ENCODE assay signal across 27 mouse cellular contexts in the genomic region with DNA sequence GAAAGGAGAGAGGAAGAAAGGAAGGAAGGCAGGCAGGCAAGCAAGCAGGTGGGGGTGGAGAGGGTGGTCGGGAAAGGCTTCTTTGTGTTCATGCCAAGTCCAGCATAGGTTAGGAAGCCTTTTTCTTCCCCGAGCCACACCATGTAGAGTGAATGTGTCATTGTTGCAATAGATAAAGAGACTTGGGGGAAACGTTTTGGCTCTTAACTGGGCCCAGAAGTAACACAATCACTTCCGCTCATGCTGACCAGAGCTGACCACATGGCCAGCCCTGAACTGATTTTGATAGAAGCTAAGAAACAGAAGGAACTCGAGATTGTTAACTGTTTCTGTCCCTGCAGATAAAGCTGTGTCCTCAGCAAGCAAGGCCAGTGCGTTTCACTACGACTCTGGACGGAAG. TPM values are rescaled to one million over a fixed set of nuclear protein-coding genes. Genes with fewer than 3 reads are reported as not detected.
DNase-seq lines count a peak whose midpoint lies in the region; ATAC-seq and TF ChIP-seq lines count a peak whose summit lies in the region.
"Had no signal": no experiment of that assay in that cellular context is flagged by ENCODE, and none has a peak within 500 bp of the region (broad histone marks: within the 10 kb centered on the region; RNA-seq: fewer than 3 reads in every experiment).

No protein-coding gene starts in this region.

- no peaks in the 10 kb centered on the region for H3K27me3 ChIP-seq in heart, embryonic 12.5 days (replicated peaks)
- no peaks in the 10 kb centered on the region for H3K27me3 ChIP-seq in cerebellum, adult 2 months (ENCODE audit: control insufficient read depth, insufficient read depth, low read length)
- H3K27me3 ChIP-seq: CH12.LX; forebrain, embryonic 13.5 days; heart, embryonic 15.5 days; hindbrain, embryonic 12.5 days; hindbrain, embryonic 15.5 days had no signal

- H3K4me1 ChIP-seq in heart, embryonic 12.5 days (replicated peaks): peaks cover 16% of the 10 kb centered on the region
- no peaks in the 10 kb centered on the region for H3K4me1 ChIP-seq in cerebellum, adult 2 months (ENCODE audit: control insufficient read depth, insufficient read depth, low read length)
- H3K4me1 ChIP-seq: hindbrain, embryonic 15.5 days had no signal

- ATAC-seq in heart, embryonic 12.5 days (ENCODE audit: insufficient number of reproducible peaks, low FRiP score): peak; percentile 55
- ATAC-seq in hematopoietic stem cell, adult 5-6 weeks (replicated peaks in 1 of 2; ENCODE audit: insufficient read depth in 1 of 2, low FRiP score in 2 of 2, low TSS enrichment in 1 of 2, low read depth in 1 of 2, poor library complexity in 2 of 2, severe bottlenecking in 2 of 2): peak; percentile 17 to 42; a peak in 1 of 4 replicates
- ATAC-seq: activated CD4-positive, CD25-positive, alpha-beta regulatory T cell, adult 4 months; forebrain, embryonic 13.5 days; forebrain, embryonic 16.5 days had no signal

- no peak overlapping the region for H3K4me2 ChIP-seq in heart, embryonic 12.5 days
- H3K4me2 ChIP-seq: forebrain, embryonic 13.5 days; heart, embryonic 11.5 days; heart, embryonic 15.5 days; hindbrain, embryonic 12.5 days; hindbrain, embryonic 15.5 days had no signal

- H3K9me3 ChIP-seq in heart, embryonic 12.5 days (replicated peaks): no peaks in the 10 kb centered on the region
- H3K9me3 ChIP-seq: forebrain, embryonic 10.5 days; forebrain, embryonic 13.5 days; heart, embryonic 15.5 days; hindbrain, embryonic 12.5 days; hindbrain, embryonic 15.5 days had no signal

- no peak overlapping the region for H3K27ac ChIP-seq in heart, embryonic 12.5 days (ENCODE audit: poor library complexity, severe bottlenecking)
- no peak overlapping the region for H3K27ac ChIP-seq in cerebellum, adult 2 months (ENCODE audit: insufficient read depth, low read length)
- H3K27ac ChIP-seq: forebrain, embryonic 10.5 days; forebrain, embryonic 13.5 days; hindbrain, embryonic 12.5 days; hindbrain, embryonic 15.5 days had no signal

- no peak for TF ChIP-seq CTCF in cerebellum, adult 2 months (IDR thresholded peaks at IDR 0.05; ENCODE audit: borderline replicate concordance, insufficient read depth, low read depth, low read length)

- no peak overlapping the region for H3K4me3 ChIP-seq in heart, embryonic 12.5 days
- H3K4me3 ChIP-seq in cerebellum, adult 2 months (replicated peaks; ENCODE audit: insufficient read depth, low read depth, low read length): no peak overlapping the region
- H3K4me3 ChIP-seq: forebrain, embryonic 10.5 days; forebrain, embryonic 13.5 days; heart, embryonic 15.5 days; hindbrain, embryonic 12.5 days; hindbrain, embryonic 15.5 days had no signal

- no peak for DNase-seq in heart, postnatal 14 days
- peak; percentile 9 for DNase-seq in Muller cell, postnatal 12 days (ENCODE audit: inconsistent ontology term)
- DNase-seq in cerebellum, adult 11-12 months: no peak
- DNase-seq in cerebellum, adult 2 months: no peak
- DNase-seq: adrenal gland, adult 8-10 months; adrenal gland, postnatal 36 days; B cell, adult 2 months; cerebellum, adult 8-10 months; cerebellum, postnatal 10 days; cerebellum, postnatal 36 days; gastrocnemius, postnatal 10 days; gastrocnemius, postnatal 36 days; heart, adult 11 months; heart, postnatal 10 days; heart, postnatal 4 days had no signal

- H3K9ac ChIP-seq in heart, embryonic 12.5 days: no peak overlapping the region
- H3K9ac ChIP-seq: forebrain, embryonic 13.5 days; heart, embryonic 15.5 days; hindbrain, embryonic 12.5 days; hindbrain, embryonic 15.5 days had no signal

- no peaks in the 10 kb centered on the region for H3K36me3 ChIP-seq in heart, embryonic 12.5 days
- H3K36me3 ChIP-seq: forebrain, embryonic 10.5 days; G1E; heart, embryonic 15.5 days; hindbrain, embryonic 12.5 days; hindbrain, embryonic 15.5 days had no signal

- intact Hi-C loops in heart, postnatal 14 days (cut with DNase I): no loop called here

- 45% methylated on average over 8 of the region's 8 CpGs for WGBS in heart, embryonic 12.5 days
- 68% methylated on average over 8 of the region's 8 CpGs for WGBS in cerebellum, adult 2 months

- TF ChIP-seq POLR2A in cerebellum, adult 2 months (IDR thresholded peaks at IDR 0.05; ENCODE audit: borderline replicate concordance, insufficient read depth, low read length): no peak

RNA-seq across cellular contexts. Expression of a gene that starts 29.6 kb away (rescaled TPM):
- polyA plus RNA-seq in heart, embryonic 12.5 days (2016; fragmentation: Nextera tagmentation; extraction: Ambion mirVana): 0.29 and 0.31 TPM in 2 replicates
- 1 to 10 TPM; 4.3 to 4.9 TPM for total RNA-seq in heart, postnatal 14 days (2021)
- total RNA-seq in hematopoietic stem cell, adult 5-6 weeks (2017): 36.3 and 44.5 TPM in 2 replicates
- polyA plus RNA-seq in cerebellum, adult 2 months (2012; rRNA removed): 37.4 and 40.4 TPM in 2 replicates
- polyA plus RNA-seq: activated CD4-positive, CD25-positive, alpha-beta regulatory T cell, adult 4 months; G1E had no signal
